Mouse (Mus musculus): Measurements from ENCODE around the gene Sae1.
A peak's percentile ranks its signal among the peaks of the same experiment; 100 is the strongest.

Sae1 gene

GRCm38 (mm10) chr7:16364319-16364718, 23.3 kb downstream of the Sae1 start:
- DNase-seq (ENCODE audit: inconsistent age in 2 of 2, low spot score in 1 of 2) = no peak

GRCm38 (mm10) chr7:16357602-16358001, 30.0 kb downstream of the Sae1 start:
- DNase-seq (ENCODE audit: inconsistent age in 2 of 2, low spot score in 1 of 2) = no peak

GRCm38 (mm10) chr7:16355854-16356594, 31.6 kb downstream of the Sae1 start:
- peak in 1 of 2 experiments; percentile 40 for DNase-seq (ENCODE audit: inconsistent age in 2 of 2, low spot score in 1 of 2)

- DNase-seq (ENCODE audit: inconsistent age in 2 of 2, low spot score in 1 of 2) = no peak
These were observed 37.6 kb downstream of the Sae1 start for GRCm38 (mm10) chr7:16349999-16350398.

- DNase-seq (ENCODE audit: inconsistent age in 2 of 2, low spot score in 1 of 2) = no peak
These were observed 42.3 kb downstream of the Sae1 start for GRCm38 (mm10) chr7:16345297-16345696.

DNA sequence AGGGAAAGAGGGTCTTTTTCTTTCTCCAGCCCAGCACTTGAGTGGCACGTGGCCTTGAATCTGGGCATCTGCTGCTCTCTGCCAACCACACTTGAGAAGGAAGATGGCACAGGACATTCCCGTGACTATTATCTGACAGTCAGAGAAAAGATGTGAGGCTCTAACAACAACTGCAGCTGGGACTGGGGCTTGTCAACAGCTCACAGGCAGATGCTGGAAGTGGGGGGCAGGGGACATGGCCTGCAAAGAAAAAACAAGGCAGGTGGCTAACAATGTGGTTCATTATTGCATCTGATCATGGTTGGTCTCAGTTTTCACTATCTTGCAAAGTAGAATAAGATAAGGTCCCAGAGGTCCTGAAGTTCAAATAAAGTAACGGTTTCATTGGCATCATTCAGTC, 43.0 kb downstream of the Sae1 start:
- no peak for DNase-seq (ENCODE audit: inconsistent age in 2 of 2, low spot score in 1 of 2)

DNA sequence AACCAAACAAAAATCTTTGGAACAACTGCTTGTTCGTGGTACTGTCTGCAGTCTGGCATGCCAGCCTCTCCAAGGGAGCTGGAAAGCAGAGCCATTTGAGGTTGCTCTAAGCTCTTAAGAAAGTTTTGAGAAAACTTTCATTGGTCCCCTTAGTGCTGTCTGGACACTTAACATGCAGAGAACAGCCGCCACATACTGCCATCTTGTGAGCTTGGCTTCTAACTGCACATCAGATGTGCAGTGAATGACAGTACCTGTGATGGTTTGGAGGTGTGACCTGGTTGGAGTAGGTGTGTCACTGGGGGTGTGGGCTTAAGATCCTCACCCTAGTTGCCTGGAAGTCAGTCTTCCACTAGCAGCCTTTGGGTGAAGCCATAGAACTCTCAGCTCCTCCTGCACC, 49.9 kb downstream of the Sae1 start:
- no peak for DNase-seq (ENCODE audit: inconsistent age in 2 of 2, low spot score in 1 of 2)

DNA sequence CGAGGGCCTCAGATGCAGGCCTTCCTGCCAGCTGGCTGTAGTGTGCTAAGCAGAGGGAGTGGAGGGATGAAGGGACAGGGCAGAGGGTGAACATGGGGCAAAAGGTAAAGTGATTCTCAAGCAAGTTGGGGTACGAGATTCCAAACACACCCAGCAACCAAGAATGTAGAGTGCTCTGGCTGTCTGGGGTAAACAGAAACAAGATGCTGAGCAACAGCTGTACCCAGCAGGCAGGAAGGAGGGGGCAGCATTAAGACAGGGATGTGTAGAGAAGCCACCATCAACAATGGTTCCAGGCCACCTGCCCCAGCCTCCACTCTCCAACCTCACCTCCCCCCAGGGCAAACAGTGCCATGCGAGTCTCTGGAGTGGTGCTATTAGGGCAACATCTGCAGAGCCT, 58.5 kb downstream of the Sae1 start:
- no peak for DNase-seq (ENCODE audit: inconsistent age in 2 of 2, low spot score in 1 of 2)

DNA sequence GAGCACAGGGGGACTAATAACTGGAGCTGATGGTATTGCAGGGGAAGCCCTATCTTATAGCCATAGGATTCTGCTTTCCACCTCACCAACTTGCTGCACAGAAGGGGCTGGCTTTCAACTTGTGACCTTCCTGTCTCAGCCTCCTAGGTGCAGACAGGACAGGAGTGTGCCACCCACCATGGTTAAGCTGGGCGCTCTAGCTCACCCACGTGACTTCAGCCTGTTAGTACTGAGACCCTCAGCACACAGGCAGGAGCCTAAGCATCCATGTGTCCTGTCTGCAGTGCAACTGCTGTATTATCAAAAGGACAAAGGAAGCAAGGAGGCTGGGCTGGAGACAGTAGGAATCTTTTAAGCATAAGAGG, 61.0 kb downstream of the Sae1 start:
- no peak for DNase-seq (ENCODE audit: inconsistent age in 2 of 2, low spot score in 1 of 2)

DNA sequence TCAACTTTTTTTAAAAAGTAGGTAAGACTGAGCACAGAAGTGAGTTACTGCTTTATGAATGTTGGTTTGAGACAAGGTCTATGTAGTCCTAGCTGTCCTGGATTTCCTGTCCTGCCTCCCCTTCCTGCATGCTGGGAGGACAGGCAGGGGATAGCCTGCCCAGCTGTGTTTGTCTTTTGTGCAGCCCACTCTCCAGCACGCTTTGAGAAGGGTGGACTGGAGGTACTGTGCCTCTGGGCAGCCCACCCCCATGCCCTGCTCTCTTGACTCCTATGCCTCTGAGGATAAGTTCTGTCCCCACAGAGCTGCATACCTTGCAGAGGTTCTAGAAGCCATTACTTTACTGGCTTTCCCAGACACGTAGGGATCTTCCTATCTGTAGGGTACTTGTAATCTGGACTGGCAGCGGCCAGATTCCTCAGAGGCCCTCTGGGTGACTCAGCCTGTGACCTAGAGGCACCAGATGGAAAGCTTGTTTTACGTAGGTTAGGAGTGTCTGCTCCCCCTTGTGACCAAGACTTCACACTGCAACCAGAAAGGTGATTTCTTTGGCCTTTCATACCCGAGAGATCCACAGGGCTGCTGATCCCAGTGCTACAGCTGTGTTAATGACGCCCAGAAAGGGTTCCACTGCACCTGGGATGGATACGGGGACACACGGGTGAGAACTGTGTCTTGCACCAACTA, 61.5 kb downstream of the Sae1 start:
- DNase-seq (ENCODE audit: inconsistent age in 2 of 2, low spot score in 1 of 2) = peak; percentile 86 to 93

DNA sequence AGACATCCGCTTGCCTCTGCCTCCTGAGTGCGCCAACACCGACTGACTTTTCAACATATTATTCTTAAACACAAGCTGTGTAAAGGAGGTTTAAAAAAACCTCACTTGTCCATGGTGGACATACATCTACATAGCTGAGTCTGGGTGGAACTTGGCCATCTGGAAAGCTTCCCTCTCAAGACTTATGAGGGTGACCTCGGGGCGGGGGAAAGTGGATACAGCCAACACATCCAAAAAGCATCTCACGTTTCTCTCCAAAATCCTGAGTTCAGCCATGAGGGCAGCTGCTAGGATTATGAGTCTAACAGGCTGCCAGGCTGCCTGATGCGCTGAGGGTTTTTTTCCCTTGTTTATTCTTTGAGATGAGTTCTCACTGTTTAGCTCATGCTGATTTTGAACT, 62.9 kb downstream of the Sae1 start:
- no peak for DNase-seq (ENCODE audit: inconsistent age in 2 of 2, low spot score in 1 of 2)

GRCm38 (mm10) chr7:16320479-16320878, 67.1 kb downstream of the Sae1 start:
- DNase-seq (ENCODE audit: inconsistent age in 2 of 2, low spot score in 1 of 2) = no peak

- no peak for DNase-seq (ENCODE audit: inconsistent age in 2 of 2, low spot score in 1 of 2)
These were observed 68.4 kb downstream of the Sae1 start for GRCm38 (mm10) chr7:16319216-16319615.

DNA sequence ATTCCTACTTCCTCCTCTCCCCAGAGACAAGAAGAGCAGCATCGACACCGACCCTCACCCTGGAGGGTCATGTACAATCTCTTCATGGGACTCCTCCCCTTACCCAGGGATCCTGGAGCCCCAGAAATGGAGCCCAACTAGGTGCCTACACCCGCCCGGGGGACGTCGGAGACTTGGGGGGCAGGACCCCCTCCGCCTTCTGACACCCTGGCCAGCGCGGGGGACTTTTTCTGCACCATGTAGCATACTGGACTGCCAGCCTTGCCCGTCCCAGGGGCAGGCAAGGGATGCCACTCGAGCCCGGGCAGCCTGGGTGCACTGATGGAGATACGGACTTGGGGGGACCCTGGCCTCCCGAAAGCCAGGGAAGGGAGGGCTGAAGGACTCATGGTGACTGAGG, 70.5 kb downstream of the Sae1 start:
- DNase-seq (ENCODE audit: inconsistent age in 2 of 2, low spot score in 1 of 2) = no peak

DNA sequence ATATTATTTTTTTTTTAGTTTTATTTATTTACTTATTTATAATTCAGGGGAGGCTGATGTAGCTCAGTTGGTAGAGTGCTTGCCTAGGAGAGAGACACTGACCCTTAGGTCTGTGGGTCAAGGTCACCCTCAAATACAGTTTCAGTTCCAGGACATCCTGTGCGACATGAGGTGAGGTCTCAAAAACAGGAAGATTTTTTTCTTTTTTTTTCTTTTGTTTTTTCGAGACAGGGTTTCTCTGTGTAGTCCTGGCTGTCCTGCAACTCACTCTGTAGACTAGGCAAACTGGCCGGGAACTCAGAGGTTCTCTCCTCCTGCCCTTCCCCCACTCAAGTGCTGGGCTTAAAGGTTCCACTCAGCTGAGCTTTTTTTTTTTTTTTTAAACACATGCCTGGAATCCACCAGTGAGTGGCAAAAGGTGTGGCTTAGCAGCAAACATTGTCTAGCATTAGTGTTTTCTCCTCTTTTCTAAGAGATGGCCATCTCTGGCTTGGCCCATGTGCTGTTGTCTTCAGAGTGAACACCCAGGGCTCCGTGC, 72.3 kb downstream of the Sae1 start:
- peak in 1 of 2 experiments; percentile 49 for DNase-seq (ENCODE audit: inconsistent age in 2 of 2, low spot score in 1 of 2)

DNA sequence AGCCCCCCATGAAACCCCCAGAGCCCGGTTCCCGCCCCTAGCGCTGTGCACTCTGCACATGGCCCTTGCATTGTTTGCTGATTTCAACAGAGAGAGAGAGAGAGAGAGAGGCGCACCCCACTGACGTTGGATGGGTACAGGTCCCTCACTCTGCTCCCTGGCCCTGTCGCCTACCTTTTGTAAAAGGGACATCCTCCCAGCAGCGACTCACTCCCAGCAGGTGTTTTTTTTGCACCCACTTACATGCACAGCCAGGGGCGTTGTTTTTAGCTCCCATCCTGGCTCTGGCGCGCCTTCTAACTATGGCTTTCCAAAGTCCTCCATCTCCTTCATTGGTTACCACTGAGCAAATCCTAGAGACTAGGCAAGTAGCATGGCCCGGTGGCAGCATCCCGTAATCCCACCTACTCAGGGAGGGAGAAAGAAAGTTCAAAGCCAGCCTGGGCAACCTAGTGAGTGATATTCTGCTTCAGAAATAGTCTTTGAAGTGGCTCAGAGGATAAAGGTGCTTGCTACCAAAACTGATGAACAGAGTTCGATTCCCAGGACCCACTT, 73.3 kb downstream of the Sae1 start:
- DNase-seq (ENCODE audit: inconsistent age in 2 of 2, low spot score in 1 of 2) = no peak

DNA sequence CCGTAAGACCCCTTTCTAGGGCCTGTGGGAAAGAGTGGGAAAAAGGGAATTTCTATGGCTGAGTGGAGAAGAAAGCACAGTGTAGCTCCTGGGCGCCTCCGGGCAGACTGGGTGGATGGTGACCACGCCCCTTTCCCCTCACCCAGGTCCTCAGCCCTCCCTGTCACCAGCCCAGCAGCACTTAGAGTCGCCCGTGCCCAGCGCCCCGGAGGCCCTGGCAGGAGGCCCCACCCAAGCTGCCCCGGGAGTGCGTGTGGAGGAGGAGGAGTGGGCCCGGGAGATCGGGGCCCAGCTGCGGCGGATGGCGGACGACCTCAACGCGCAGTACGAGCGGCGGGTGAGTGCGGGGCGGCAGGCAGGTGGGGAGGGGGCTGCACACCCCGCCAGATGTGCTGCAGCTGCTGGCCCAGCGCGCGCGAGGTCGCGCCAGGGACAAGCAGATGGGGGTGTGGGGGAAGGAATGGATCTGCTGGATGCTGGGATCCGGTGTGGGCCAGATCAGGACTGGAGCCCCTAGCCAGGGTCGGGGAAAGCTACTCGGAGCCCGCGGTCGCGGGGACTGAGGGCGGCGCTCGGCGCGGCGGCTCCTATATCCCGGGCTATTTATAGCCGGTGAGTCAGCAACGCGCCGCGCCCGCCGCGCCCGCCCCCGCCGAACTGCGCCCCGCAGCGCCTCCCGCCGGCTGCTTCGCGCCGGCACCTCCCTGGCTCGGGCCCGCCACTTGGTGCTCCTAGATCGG, 74.0 kb downstream of the Sae1 start:
- peak; percentile 86 to 95 for DNase-seq (ENCODE audit: inconsistent age in 2 of 2, low spot score in 1 of 2)

DNA sequence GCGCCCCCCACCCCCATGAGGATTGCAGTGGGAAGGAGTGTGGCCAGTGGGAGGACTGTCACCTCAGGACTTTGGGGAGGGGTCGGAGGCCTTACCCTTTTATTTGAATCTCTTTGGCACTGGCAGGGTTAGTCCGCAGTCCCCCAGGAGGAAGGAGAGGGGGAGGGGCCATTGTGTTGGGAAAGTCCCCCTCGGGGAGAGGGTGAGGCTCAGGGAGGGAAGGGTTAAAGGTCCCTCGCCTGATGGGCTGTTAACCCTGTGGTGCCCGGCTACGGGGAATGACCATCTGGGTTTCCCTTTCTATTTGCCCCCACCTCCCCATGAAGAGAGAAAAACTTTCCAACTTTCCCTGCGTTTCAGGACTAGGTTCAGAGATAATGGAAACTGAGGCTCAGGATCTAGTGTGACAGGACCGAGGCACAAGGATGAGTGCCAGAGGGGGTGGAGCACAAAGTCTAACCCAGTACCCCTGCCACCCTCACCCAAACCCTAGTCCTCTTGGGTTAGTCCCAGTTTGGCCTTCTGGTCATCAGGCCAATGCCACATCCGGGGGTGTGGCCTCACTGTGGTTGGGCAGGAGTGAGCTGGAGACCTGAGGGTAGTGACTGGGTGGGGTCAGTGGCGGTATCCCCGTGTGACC, 74.8 kb downstream of the Sae1 start:
- DNase-seq (ENCODE audit: inconsistent age in 2 of 2, low spot score in 1 of 2) = peak; percentile 81 to 89

DNA sequence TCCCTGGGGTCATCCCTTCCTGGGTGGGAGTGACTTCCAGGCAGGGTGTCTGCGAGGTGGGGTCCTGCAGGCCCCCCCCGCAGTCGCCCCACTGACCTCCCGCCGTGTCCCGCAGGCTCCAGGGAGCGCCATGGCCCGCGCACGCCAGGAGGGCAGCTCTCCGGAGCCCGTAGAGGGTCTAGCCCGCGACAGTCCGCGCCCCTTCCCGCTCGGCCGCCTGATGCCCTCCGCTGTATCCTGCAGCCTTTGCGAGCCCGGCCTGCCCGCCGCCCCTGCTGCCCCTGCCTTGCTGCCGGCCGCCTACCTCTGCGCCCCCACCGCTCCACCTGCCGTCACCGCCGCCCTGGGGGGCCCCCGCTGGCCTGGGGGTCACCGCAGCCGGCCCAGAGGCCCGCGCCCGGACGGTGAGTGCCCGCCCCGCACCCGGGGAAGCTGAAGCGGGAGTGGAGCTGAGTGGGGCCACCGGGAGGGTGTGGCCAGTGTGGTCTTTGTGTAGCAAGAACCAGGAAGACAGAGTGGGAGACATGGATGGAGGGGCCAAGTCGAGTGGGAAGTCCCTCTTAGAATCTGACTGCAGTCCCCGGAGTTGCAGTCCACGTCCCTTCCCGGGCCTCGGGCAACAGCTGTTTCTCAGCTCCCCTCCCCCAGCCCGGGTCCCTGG, 75.5 kb downstream of the Sae1 start:
- peak; percentile 65 to 79 for DNase-seq (ENCODE audit: inconsistent age in 2 of 2, low spot score in 1 of 2)

DNA sequence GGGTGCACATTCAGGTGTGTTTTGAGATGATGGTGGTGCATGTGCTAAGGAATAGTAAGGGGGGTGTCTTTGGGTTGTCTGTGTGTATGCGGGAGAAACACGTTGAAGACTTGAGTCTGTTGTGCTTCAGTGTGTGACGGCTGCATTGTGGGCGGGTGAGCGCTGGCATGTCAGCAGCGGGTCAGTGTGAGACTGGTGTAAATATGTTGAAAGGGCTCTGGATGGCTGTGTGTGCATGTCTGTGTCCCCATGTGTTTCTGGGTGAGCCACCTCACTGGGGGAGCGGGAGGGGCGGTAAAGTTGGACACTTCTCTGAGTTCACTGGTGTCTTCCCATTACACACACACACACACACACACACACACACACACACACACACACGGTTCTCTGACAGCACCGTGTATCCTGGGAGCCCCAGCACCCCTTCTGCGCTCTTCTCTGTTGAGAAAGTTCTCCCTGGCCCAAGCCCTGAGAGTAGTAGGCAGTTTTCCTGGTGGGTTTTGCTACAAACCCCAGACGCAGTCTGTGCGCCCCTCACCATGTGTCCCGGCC, 76.1 kb downstream of the Sae1 start:
- peak; percentile 44 to 76 for DNase-seq (ENCODE audit: inconsistent age in 2 of 2, low spot score in 1 of 2)
